Mouse (Mus musculus) cerebellum, adult 2 months (tissue): ENCODE results near the gene Nkx2-3.

Experiments used
- CTCF ChIP-seq: fragments of 200-500 bp; IDR thresholded peaks from 2 replicates; pipeline ENCODE4 v1.5.1; 2011; ENCODE audit warnings: low read depth, mild to moderate bottlenecking, control low read depth, low read length, moderate library complexity, borderline replicate concordance; ENCODE audit not compliant: insufficient read depth
- POLR2A ChIP-seq: fragments of 200-500 bp; IDR thresholded peaks from 2 replicates; pipeline ENCODE4 v1.6.1; 2011; ENCODE audit warnings: low read length, control low read depth, borderline replicate concordance; ENCODE audit not compliant: insufficient read depth

GRCm38 (mm10) chr19:43563166-43563565 lies 49.0 kb upstream of the Nkx2-3 start:
- no peak for TF ChIP-seq CTCF
- no peak for TF ChIP-seq POLR2A
